Mouse (Mus musculus) neural tube, embryonic 15.5 days (tissue): ENCODE results near the gene Anxa3. TPM values are rescaled to one million over a fixed set of nuclear protein-coding genes. Genes with fewer than 3 reads are reported as not detected.
A peak's percentile ranks its signal among the peaks of the same experiment; 100 is the strongest.

Source experiments
- ATAC-seq: fragments of 200-750 bp; cut with Nextera tagmentation; 2 replicates; pipeline ENCODE4 v1.8.0; 2017; ENCODE audit warnings: mild to moderate bottlenecking, moderate TSS enrichment, moderate library complexity; ENCODE audit not compliant: low FRiP score
- H3K27ac ChIP-seq: fragments of 300-500 bp; sonication (generic); replicated peaks from 2 replicates; pipeline ENCODE4 v1.5.1; 2015; ENCODE audit warnings: mild to moderate bottlenecking, inconsistent platforms
- H3K27me3 ChIP-seq: fragments of 300-500 bp; sonication (generic); replicated peaks from 2 replicates; pipeline ENCODE4 v1.6.1; 2015; ENCODE audit warnings: inconsistent platforms
- H3K36me3 ChIP-seq: fragments of 300-500 bp; sonication (generic); 2 replicates; pipeline ENCODE4 v1.6.1; 2015; ENCODE audit warnings: inconsistent platforms
- H3K4me1 ChIP-seq: fragments of 300-500 bp; sonication (generic); 2 replicates; pipeline ENCODE4 v1.6.1; 2015; ENCODE audit warnings: inconsistent platforms
- H3K4me2 ChIP-seq: fragments of 300-500 bp; sonication (generic); 2 replicates; pipeline ENCODE4 v1.6.1; 2015; ENCODE audit warnings: inconsistent platforms, mild to moderate bottlenecking, moderate library complexity
- H3K4me3 ChIP-seq: fragments of 300-500 bp; sonication (generic); replicated peaks from 2 replicates; pipeline ENCODE4 v1.5.1; 2015; ENCODE audit warnings: mild to moderate bottlenecking, inconsistent platforms
- H3K9ac ChIP-seq: fragments of 300-500 bp; sonication (generic); replicated peaks from 2 replicates; pipeline ENCODE4 v1.6.1; 2015; ENCODE audit warnings: mild to moderate bottlenecking, inconsistent platforms
- H3K9me3 ChIP-seq: fragments of 300-500 bp; sonication (generic); replicated peaks from 2 replicates; pipeline ENCODE4 v1.6.1; 2016; ENCODE audit warnings: inconsistent platforms
- WGBS: fragments of 180-500 bp; shearing (Covaris S2); methylation state at CpG from one replicate; pipeline ENCODE4 v1.1.7; 2015; ENCODE audit warnings: mixed read lengths; 5-methylcytosine and 5-hydroxymethylcytosine counted together
- polyA plus RNA-seq: library from polyadenylated mRNA; unstranded; fragments of >200 nt; fragmentation: Nextera tagmentation; extraction: Ambion mirVana; gene quantifications from 2 replicates; pipeline ENCODE4 v1.2.1, GENCODE M21; 2015

Gene Anxa3
- 26.7 and 28.2 TPM in 2 replicates for polyA plus RNA-seq

DNA sequence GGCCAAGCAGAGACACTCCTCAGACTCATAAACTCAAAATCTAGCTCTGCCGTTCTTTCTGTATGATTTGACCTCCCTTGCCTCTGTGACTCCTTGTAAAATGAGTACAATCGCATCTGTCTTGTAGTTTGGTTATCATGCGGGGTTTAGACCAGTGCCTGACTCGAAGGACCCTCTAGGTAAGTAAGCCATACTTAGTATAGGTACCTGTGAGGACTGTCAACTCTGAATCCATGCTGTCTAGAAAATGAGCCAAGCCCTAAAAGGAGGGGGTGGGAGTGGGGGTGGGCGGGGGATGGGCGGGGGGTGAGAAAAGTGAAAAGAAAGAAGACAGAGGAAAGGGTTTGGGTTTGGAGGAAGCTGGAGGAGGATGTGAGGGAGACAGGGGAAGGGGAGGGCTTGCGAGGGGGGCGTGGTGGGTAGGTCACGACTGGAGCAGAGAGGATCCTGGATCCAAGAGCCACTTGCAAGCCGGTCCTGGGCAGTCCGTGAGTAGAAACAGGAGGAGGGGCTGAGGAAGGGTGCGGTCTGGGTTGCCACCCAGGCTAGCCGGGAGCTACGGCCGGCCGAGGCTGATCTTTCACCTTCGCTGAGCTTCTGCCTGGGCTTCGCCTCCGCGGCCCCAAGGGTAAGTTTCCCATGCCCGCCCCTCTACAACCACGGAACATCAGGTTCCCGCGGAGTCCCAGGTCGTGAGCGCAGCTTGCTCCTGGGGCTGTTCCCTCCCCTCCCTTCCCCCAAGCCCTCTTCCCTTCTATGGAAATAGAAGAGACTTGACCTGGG is at the start of gene Anxa3:
TSS of gene Anxa3 (plus strand) at position 404 of the 783 bp plus-strand sequence.
- Histone ChIP-seq H3K9me3 (no peaks in the 10 kb centered on the region), H3K27ac (no peak within 1 kb of the TSS), H3K9ac (peak within 1 kb of the TSS; percentile 11; the same call in 1 of the 2 replicates), H3K4me2 (peak within 1 kb of the TSS; percentile 68), H3K4me1 (peaks cover 6% of the 10 kb centered on the region), H3K36me3 (no peaks in the 10 kb centered on the region), H3K27me3 (0 out of 2 replicates have a peak, but pooled peaks cover 7% of the 10 kb centered on the region), H3K4me3 (peak within 1 kb of the TSS; percentile 36)
- ATAC-seq: peak; percentile 65; the same call in 1 of the 2 replicates
- WGBS: 13% methylated on average over 26 of the region's 26 CpGs

DNA sequence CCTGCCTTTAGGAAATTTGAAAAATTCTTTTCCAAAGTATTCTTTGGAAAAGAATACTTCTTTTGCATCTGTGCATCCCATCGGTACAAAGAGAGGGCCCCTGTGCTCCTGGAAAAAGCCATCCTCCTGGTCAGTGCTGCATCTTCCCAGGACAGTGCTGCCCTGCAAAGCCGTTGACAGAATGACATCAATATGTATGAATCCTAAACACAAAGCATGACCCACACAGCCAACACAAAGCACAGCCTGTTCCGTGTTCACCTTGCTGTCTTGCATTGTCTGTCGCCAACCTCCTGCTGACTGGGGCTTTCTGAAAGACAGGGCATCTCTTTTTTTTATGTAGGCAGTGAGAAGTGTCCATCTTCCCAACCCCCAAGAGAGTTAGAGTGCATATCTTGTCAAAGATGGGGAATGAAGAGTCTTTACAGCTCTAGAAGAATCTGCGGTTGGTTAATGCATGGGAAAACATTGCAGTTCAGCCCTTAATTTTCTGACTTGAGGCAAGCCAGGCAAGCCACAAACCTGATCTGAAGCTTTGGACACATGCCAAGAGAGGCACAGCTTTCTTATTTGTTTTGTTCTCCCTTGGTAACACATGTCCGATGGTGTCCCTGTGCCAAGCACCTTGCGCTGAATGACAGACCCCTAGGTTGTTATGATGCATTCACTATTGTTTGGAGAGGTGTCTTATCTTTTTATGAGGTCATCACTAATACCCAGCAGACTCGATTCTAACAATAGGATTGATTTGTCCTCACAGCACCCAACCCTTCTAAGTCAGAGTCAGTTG is 45.7 kb upstream of the Anxa3 start:
- Histone ChIP-seq H3K4me2 (no peak overlapping the region), H3K27ac (no peak overlapping the region), H3K27me3 (no peaks in the 10 kb centered on the region), H3K36me3 (no peaks in the 10 kb centered on the region), H3K9me3 (no peaks in the 10 kb centered on the region), H3K4me1 (peaks cover 4% of the 10 kb centered on the region; the same call in 1 of the 2 replicates), H3K9ac (no peak overlapping the region), H3K4me3 (no peak overlapping the region)
- no peak for ATAC-seq
- WGBS: 45% methylated on average over 8 of the region's 8 CpGs

DNA sequence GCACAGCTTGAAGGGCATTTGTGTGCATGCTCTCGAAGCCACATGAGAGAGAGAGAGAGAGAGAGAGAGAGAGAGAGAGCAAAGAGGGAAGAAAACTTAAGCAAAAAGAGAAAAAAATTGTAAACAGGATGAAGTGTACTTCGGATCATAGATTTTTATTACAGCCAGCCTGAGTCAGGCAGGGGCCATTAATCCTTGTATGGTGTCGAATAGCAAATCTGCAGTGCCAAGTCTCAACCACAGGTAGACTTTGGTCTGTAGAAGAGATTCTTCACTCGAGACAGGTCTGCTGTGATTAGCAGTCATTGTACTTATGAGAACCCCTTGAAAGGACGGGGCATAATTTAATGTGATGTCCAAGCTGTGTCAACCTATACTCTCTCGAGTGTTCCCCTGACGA is 35.5 kb upstream of the Anxa3 start:
- H3K9ac ChIP-seq: no peak overlapping the region
- no peaks in the 10 kb centered on the region for H3K36me3 ChIP-seq
- no peak overlapping the region for H3K4me2 ChIP-seq
- WGBS: 66% methylated on average over 7 of the region's 7 CpGs
- ATAC-seq: no peak
- no peak overlapping the region for H3K27ac ChIP-seq
- no peaks in the 10 kb centered on the region for H3K9me3 ChIP-seq
- no peaks in the 10 kb centered on the region for H3K27me3 ChIP-seq
- H3K4me3 ChIP-seq: no peak overlapping the region
- no peaks in the 10 kb centered on the region for H3K4me1 ChIP-seq

DNA sequence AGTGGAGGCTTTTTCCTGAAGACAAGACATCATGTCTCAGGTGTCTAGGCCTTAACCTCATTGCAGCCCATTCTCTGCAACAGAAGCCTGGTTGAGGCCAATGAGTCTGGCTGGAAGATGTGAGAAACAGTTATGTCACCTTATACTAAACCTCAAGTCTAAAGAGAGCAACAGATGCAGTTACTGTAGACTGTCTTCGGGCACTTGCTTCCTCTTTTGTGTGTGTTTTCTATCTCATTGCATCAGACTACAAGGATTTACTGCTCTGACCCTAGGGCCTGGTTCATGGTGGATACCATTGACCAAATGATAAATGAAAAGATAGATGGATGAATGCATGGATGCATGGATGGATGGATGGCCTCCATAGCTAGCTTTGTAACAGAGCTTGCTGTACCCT is 31.1 kb upstream of the Anxa3 start:
- H3K9me3 ChIP-seq: no peaks in the 10 kb centered on the region
- 82% methylated on average over 1 of the region's 1 CpGs for WGBS
- no peaks in the 10 kb centered on the region for H3K27me3 ChIP-seq
- ATAC-seq: no peak
- no peaks in the 10 kb centered on the region for H3K4me1 ChIP-seq
- no peak overlapping the region for H3K4me2 ChIP-seq
- no peak overlapping the region for H3K27ac ChIP-seq
- H3K4me3 ChIP-seq: no peak overlapping the region
- H3K9ac ChIP-seq: no peak overlapping the region
- no peaks in the 10 kb centered on the region for H3K36me3 ChIP-seq

DNA sequence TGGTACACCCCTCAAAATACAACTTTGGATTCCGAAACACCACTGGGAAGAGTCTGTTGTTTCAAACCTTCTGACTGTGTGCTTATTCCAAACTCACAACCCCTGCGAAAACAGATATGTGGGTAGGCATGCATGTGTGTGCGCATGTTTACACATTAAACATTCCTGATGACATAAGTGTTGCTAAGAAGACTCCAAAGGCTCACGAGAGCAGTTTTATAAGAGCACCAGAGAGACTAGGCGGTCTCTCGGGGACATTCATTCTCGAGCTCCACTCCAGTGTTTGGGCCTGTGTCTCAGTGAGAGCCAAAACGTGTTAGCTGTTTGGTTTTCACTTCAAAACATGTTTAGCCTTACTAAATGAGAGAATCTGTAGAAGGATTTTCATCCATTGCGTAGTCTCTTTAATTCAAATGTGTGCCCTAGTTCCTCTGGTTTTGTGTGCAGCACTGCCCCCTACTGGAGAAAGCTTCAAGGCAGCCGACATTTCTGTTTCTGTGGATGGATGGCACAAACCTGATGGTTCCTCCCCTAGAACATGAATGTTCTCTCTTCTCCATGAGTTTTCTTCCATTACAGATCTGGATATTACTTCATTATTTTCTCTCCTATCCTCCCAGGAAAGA is 24.2 kb upstream of the Anxa3 start:
- no peaks in the 10 kb centered on the region for H3K36me3 ChIP-seq
- H3K9me3 ChIP-seq: no peaks in the 10 kb centered on the region
- H3K4me1 ChIP-seq: peaks cover 3% of the 10 kb centered on the region; the same call in 1 of the 2 replicates
- WGBS: 58% methylated on average over 10 of the region's 10 CpGs
- H3K4me3 ChIP-seq: no peak overlapping the region
- H3K27ac ChIP-seq: no peak overlapping the region
- peak; percentile 58; the same call in 1 of the 2 replicates for ATAC-seq
- H3K9ac ChIP-seq: no peak overlapping the region
- H3K4me2 ChIP-seq: no peak overlapping the region
- no peaks in the 10 kb centered on the region for H3K27me3 ChIP-seq

DNA sequence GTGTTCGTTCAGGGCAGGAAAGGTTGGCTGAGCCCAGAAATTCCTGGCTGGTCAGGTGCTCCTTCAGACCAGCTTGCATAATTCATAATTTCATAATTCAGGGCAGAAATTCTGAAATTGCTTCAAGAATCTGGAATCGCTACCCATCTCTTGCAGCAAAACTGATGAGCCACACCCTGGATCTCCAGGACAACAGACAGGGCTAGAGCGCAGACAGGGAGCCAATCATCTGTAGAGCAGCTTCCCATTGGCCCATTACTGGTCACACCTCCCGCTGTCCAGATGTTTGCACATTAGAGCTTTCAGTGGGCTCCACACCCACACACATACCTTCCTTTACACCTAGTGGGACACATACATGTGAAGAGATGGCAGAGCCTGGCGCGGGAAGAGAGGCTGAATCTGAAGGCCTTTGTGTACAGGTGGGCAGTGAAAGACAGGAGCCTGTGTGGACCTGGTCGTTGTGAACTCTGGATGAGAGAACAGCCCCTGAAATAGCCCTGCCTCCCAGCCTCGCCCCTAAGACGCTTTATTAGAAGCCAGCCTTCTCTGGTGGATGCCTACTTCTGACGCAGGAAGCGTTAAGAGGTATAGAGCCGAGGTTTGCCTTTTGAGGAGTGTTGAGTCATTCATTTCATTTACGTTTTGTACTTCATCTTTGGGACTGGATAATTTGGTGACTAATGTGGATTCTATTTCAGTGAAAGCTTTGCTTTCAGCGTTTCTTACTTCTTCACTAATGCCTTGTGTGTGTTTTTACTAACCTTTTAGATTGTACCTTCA is 9.4 kb upstream of the Anxa3 start:
- H3K27ac ChIP-seq: no peak overlapping the region
- no peaks in the 10 kb centered on the region for H3K4me1 ChIP-seq
- no peak overlapping the region for H3K4me2 ChIP-seq
- H3K9me3 ChIP-seq: no peaks in the 10 kb centered on the region
- WGBS: 85% methylated on average over 14 of the region's 14 CpGs
- H3K4me3 ChIP-seq: no peak overlapping the region
- ATAC-seq: no peak
- H3K36me3 ChIP-seq: no peaks in the 10 kb centered on the region
- no peak overlapping the region for H3K9ac ChIP-seq
- no peaks in the 10 kb centered on the region for H3K27me3 ChIP-seq

DNA sequence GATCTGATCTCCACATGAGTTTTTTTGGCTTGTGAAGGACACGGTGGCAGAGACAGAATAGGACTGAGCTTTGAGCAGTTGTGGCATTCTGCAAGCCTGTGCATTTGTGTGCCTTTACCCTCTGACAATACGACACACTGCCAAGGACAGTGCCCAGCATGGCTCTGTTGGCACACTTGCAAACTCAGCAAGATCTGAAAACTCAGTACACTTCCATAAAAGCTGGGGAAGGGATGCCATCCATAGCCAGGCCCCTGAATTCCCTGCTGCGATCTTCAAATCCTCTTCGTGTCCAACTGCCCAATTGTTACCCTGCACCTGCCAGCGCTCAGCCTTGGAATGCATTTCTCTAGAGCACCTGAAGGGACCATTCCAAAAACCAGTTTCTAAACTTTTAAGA is 8.0 kb upstream of the Anxa3 start:
- Histone ChIP-seq H3K27me3 (no peaks in the 10 kb centered on the region), H3K4me1 (no peaks in the 10 kb centered on the region), H3K27ac (no peak overlapping the region), H3K9ac (no peak overlapping the region), H3K36me3 (no peaks in the 10 kb centered on the region), H3K4me3 (no peak overlapping the region), H3K4me2 (no peak overlapping the region), H3K9me3 (no peaks in the 10 kb centered on the region)
- 90% methylated on average over 5 of the region's 5 CpGs for WGBS
- ATAC-seq: no peak

DNA sequence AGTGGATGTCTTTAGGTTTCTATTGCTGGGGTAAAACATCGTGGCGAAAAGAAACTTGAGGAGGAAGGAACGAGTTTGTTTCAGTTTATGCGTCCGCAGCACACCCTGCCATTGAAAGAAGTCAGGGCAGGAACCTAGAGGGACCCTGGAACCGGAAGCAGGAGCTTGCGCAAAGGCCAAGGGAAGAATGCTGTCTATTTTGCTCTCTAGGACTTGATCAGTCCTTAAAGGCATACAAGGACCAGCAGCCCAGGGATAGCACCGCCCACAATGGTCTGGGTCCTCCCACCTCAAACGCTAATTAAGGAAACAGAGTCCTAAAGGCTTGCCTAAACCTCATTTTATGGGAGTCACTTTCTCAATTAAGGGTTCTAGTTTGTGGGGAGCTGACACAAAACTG is 717 bp upstream of the Anxa3 start:
- 0 out of 2 replicates have a peak overlapping the region, but pooled peaks have one; percentile 68 for H3K4me2 ChIP-seq
- 0 out of 2 replicates have a peak, but pooled peaks cover 7% of the 10 kb centered on the region for H3K27me3 ChIP-seq
- H3K36me3 ChIP-seq: no peaks in the 10 kb centered on the region
- no peaks in the 10 kb centered on the region for H3K9me3 ChIP-seq
- no peak overlapping the region for H3K4me3 ChIP-seq
- peaks cover 6% of the 10 kb centered on the region for H3K4me1 ChIP-seq
- no peak overlapping the region for H3K27ac ChIP-seq
- H3K9ac ChIP-seq: no peak overlapping the region
- ATAC-seq: no peak
- WGBS: 68% methylated on average over 9 of the region's 9 CpGs

DNA sequence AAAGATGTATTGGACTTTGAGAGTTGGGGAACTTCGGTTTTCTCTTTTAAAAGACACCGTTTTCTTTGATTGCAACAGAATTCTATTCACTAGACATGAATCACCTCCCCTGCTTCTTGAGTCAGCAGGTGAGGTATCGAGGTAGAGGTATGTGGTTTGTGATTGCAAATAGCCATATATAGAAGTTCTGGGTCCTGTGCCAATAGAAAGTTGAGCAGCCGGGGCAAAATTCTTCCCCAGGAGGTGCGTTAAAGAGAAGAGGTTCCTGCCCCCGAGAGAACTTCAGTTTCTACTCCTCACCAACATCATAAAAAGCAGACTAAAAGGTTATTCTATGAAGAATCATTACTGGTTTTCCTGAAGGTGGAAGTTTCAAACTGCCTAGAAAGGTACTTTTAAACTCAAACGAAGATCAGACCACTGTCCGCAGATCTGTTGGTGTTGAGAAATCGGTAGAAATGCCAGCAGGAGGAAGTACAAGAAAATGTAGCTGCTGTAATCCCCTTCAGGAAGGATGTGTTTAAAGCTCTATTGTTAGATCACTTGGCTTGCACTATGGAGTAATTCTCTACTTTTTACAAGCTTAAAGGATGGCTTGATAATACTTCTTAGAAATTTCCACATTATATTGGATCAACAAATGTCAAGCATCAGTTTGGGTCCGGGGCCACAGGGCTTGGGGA is 955 bp downstream of the Anxa3 start:
- no peak overlapping the region for H3K9ac ChIP-seq
- WGBS: 58% methylated on average over 10 of the region's 10 CpGs
- H3K4me3 ChIP-seq: 0 out of 2 replicates have a peak overlapping the region, but pooled peaks have one; percentile 36
- no peak for ATAC-seq
- peak overlapping the region; percentile 68 for H3K4me2 ChIP-seq
- no peak overlapping the region for H3K27ac ChIP-seq
- peaks cover 6% of the 10 kb centered on the region for H3K4me1 ChIP-seq
- no peaks in the 10 kb centered on the region for H3K36me3 ChIP-seq
- H3K9me3 ChIP-seq: no peaks in the 10 kb centered on the region
- H3K27me3 ChIP-seq: 0 out of 2 replicates have a peak, but pooled peaks cover 7% of the 10 kb centered on the region

DNA sequence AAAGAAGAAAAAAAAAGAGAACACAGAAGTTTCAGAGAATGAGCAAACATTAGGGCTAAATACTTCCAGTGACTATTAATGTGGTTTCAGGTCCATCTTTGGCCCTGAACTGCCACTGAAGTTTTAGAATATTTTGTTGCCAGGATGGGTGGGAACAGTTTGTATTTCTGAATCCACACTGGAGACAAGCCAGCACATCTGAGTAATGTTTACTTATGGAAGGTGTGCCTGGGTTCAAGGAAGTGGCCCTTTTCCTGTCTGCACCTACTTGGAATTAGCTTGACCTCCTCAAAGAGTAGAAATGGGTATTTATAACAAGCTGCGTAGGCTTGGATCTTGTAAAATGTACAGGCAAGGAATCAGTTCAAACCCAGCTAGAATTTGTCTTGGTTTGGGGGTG is 2.6 kb downstream of the Anxa3 start:
- Histone ChIP-seq H3K4me2 (no peak overlapping the region), H3K27me3 (0 out of 2 replicates have a peak, but pooled peaks cover 7% of the 10 kb centered on the region), H3K27ac (no peak overlapping the region), H3K9ac (no peak overlapping the region), H3K9me3 (no peaks in the 10 kb centered on the region), H3K4me1 (peaks cover 6% of the 10 kb centered on the region), H3K4me3 (no peak overlapping the region), H3K36me3 (no peaks in the 10 kb centered on the region)
- no peak for ATAC-seq
- whole genome bisulfite sequencing: 91% methylated on average over 1 of the region's 1 CpGs
